Mouse (Mus musculus) heart, postnatal 0 days (tissue): ENCODE measurements at regions not wholly inside any gene's neighbourhood (a gene's known extent, or its start where the extent isn't known, plus 50 kb on each side); places are given as distances from the start of the nearest gene placed in this dataset.
A peak's percentile ranks its signal among the peaks of the same experiment; 100 is the strongest.

Experiments
- ATAC-seq: fragments of 200-750 bp; cut with Nextera tagmentation; 2 replicates; pipeline ENCODE4 v1.8.0; 2017; ENCODE audit warnings: low read depth, moderate number of reproducible peaks, moderate library complexity; ENCODE audit not compliant: insufficient read depth
- DNase-seq: peaks from one replicate; pipeline ENCODE4 v3.0.0-alpha.2; 2016; ENCODE audit warnings: low spot score
- H3K27ac ChIP-seq: fragments of 300-500 bp; sonication (generic); 2 replicates; pipeline ENCODE4 v1.5.1; 2014; ENCODE audit warnings: low read depth, mild to moderate bottlenecking
- H3K27me3 ChIP-seq: fragments of 300-500 bp; sonication (generic); 2 replicates; pipeline ENCODE4 v1.6.1; 2014; ENCODE audit warnings: low read length, mixed read lengths; ENCODE audit not compliant: control insufficient read depth, insufficient read depth
- H3K36me3 ChIP-seq: fragments of 300-500 bp; sonication (generic); replicated peaks from 2 replicates; pipeline ENCODE4 v1.6.1; 2014; ENCODE audit warnings: low read length, mixed read lengths; ENCODE audit not compliant: control insufficient read depth, insufficient read depth
- H3K4me1 ChIP-seq: fragments of 300-500 bp; sonication (generic); 2 replicates; pipeline ENCODE4 v1.6.1; 2014; ENCODE audit warnings: antibody characterized with exemption; ENCODE audit not compliant: control insufficient read depth, insufficient read depth
- H3K4me2 ChIP-seq: fragments of 300-500 bp; sonication (generic); 2 replicates; pipeline ENCODE4 v1.6.1; 2014; ENCODE audit warnings: low read depth, mild to moderate bottlenecking, low read length, moderate library complexity
- H3K4me3 ChIP-seq: fragments of 300-500 bp; sonication (generic); 2 replicates; pipeline ENCODE4 v1.5.1; 2014; ENCODE audit warnings: low read depth, low read length
- H3K9ac ChIP-seq: fragments of 300-500 bp; sonication (generic); replicated peaks from 2 replicates; pipeline ENCODE4 v1.6.1; 2014; ENCODE audit warnings: low read depth, low read length, mixed read lengths
- H3K9me3 ChIP-seq: fragments of 300-500 bp; sonication (generic); replicated peaks from 2 replicates; pipeline ENCODE4 v1.6.1; 2016; ENCODE audit warnings: low read length; ENCODE audit not compliant: control insufficient read depth
- CTCF ChIP-seq: IDR thresholded peaks from 2 replicates; pipeline ENCODE4 v1.5.1; 2016; ENCODE audit warnings: antibody characterized with exemption, control low read depth, low read depth
- EP300 ChIP-seq: IDR thresholded peaks from 2 replicates; pipeline ENCODE4 v1.6.1; 2016; ENCODE audit warnings: antibody characterized with exemption, low read depth
- WGBS: fragments of 180-500 bp; shearing (Covaris S2); extraction: QIAGEN DNeasy Blood & Tissue Kit; methylation state at CpG from one replicate; pipeline ENCODE4 v1.1.7; 2014; 5-methylcytosine and 5-hydroxymethylcytosine counted together

GRCm38 (mm10) chr11:19118258-19118657 is 99.5 kb upstream of the Meis1 start:
- Histone ChIP-seq H3K36me3 (no peaks in the 10 kb centered on the region), H3K4me2 (no peak overlapping the region), H3K4me1 (no peaks in the 10 kb centered on the region), H3K27ac (no peak overlapping the region), H3K27me3 (no peaks in the 10 kb centered on the region), H3K9me3 (no peaks in the 10 kb centered on the region), H3K4me3 (no peak overlapping the region), H3K9ac (no peak overlapping the region)
- DNase-seq (no peak), ATAC-seq (no peak)
- TF ChIP-seq EP300 (no peak), CTCF (no peak)
- 77% methylated on average over 4 of the region's 4 CpGs for WGBS

- Histone ChIP-seq H3K4me1 (no peaks in the 10 kb centered on the region), H3K27me3 (no peaks in the 10 kb centered on the region), H3K4me3 (no peak overlapping the region), H3K9ac (no peak overlapping the region), H3K27ac (no peak overlapping the region), H3K9me3 (no peaks in the 10 kb centered on the region), H3K4me2 (no peak overlapping the region), H3K36me3 (no peaks in the 10 kb centered on the region)
- 62% methylated on average over 8 of the region's 8 CpGs for WGBS
- DNase-seq (no peak), ATAC-seq (no peak)
- TF ChIP-seq EP300 = no peak
- TF ChIP-seq CTCF = no peak
These were observed 101.4 kb upstream of the Meis1 start for GRCm38 (mm10) chr11:19119927-19120827.

- no peak for DNase-seq
- no peak overlapping the region for H3K27ac ChIP-seq
These were observed 102.1 kb upstream of the Meis1 start for GRCm38 (mm10) chr11:19120871-19121270.

GRCm38 (mm10) chr11:19135375-19136050 is 116.7 kb upstream of the Meis1 start:
- no peaks in the 10 kb centered on the region for H3K4me1 ChIP-seq
- H3K27me3 ChIP-seq = no peaks in the 10 kb centered on the region
- H3K9me3 ChIP-seq = no peaks in the 10 kb centered on the region
- no peak for TF ChIP-seq CTCF
- TF ChIP-seq EP300 = no peak
- WGBS = 64% methylated on average over 2 of the region's 2 CpGs
- H3K27ac ChIP-seq = no peak overlapping the region
- no peak overlapping the region for H3K4me2 ChIP-seq
- DNase-seq = no peak
- no peak overlapping the region for H3K4me3 ChIP-seq
- H3K9ac ChIP-seq = no peak overlapping the region
- ATAC-seq = no peak
- no peaks in the 10 kb centered on the region for H3K36me3 ChIP-seq

More at GRCm38 (mm10) chr11:19120871-19121270, 102.1 kb upstream of the Meis1 start:
- H3K4me2 ChIP-seq = no peak overlapping the region
- H3K4me3 ChIP-seq = no peak overlapping the region
- no peaks in the 10 kb centered on the region for H3K36me3 ChIP-seq
- H3K27me3 ChIP-seq = no peaks in the 10 kb centered on the region
- no peak overlapping the region for H3K9ac ChIP-seq
- H3K4me1 ChIP-seq = no peaks in the 10 kb centered on the region
- H3K9me3 ChIP-seq = no peaks in the 10 kb centered on the region
- 57% methylated on average over 3 of the region's 3 CpGs for WGBS
- ATAC-seq = no peak
- TF ChIP-seq CTCF = no peak
- no peak for TF ChIP-seq EP300

- H3K27ac ChIP-seq = no peak overlapping the region
- whole genome bisulfite sequencing = 69% methylated on average over 5 of the region's 5 CpGs
- TF ChIP-seq CTCF = no peak
- TF ChIP-seq EP300 = no peak
- no peaks in the 10 kb centered on the region for H3K4me1 ChIP-seq
- no peaks in the 10 kb centered on the region for H3K9me3 ChIP-seq
- peak; percentile 36; the same call in 1 of the 2 replicates for ATAC-seq
- no peak for DNase-seq
- H3K4me2 ChIP-seq = no peak overlapping the region
- H3K36me3 ChIP-seq = no peaks in the 10 kb centered on the region
- H3K4me3 ChIP-seq = no peak overlapping the region
- no peak overlapping the region for H3K9ac ChIP-seq
- no peaks in the 10 kb centered on the region for H3K27me3 ChIP-seq
These were observed 119.6 kb upstream of the Meis1 start for GRCm38 (mm10) chr11:19138423-19138822.
